Mouse (Mus musculus): Measurements from ENCODE around the gene Uap1l1. TPM values are rescaled to one million over a fixed set of nuclear protein-coding genes. Genes with fewer than 3 reads are reported as not detected.

Uap1l1 gene
- polyA plus RNA-seq, 1 experiment from 2014 or later: 5.2 TPM

GRCm38 (mm10) chr2:25363478-25364178 lies 1.9 kb downstream of the Uap1l1 start:
- H3K9me3 ChIP-seq (replicated peaks; ENCODE audit: control insufficient read depth, low read length): no peaks in the 10 kb centered on the region
- H3K4me2 ChIP-seq (ENCODE audit: low read depth, low read length): no peak overlapping the region
- no peak overlapping the region for H3K4me3 ChIP-seq (ENCODE audit: low read depth, low read length)
- H3K9ac ChIP-seq (replicated peaks; ENCODE audit: low read length): no peak overlapping the region; the same call in 1 of the 2 replicates
- H3K27ac ChIP-seq (replicated peaks; ENCODE audit: low read depth, low read length): no peak overlapping the region
- H3K27me3 ChIP-seq (ENCODE audit: control insufficient read depth, insufficient read depth, low read length): peaks cover 13% of the 10 kb centered on the region
- DNase-seq (ENCODE audit: low spot score) (no peak), ATAC-seq (replicated peaks; ENCODE audit: insufficient number of reproducible peaks, low FRiP score, low TSS enrichment, low read depth) (0 out of 2 replicates have a peak, but pooled peaks have one; percentile 4)
- peaks cover 3% of the 10 kb centered on the region; the same call in 1 of the 2 replicates for H3K4me1 ChIP-seq (ENCODE audit: control insufficient read depth, insufficient read depth, low read length)
- H3K36me3 ChIP-seq (replicated peaks; ENCODE audit: control insufficient read depth, insufficient read depth, low read depth, low read length): no peaks in the 10 kb centered on the region
- 54% methylated on average over 13 of the region's 13 CpGs for WGBS

GRCm38 (mm10) chr2:25359848-25360247 lies 5.6 kb downstream of the Uap1l1 start:
- no peak overlapping the region for H3K9ac ChIP-seq (replicated peaks; ENCODE audit: low read length)
- 81% methylated on average over 4 of the region's 4 CpGs for WGBS

DNA sequence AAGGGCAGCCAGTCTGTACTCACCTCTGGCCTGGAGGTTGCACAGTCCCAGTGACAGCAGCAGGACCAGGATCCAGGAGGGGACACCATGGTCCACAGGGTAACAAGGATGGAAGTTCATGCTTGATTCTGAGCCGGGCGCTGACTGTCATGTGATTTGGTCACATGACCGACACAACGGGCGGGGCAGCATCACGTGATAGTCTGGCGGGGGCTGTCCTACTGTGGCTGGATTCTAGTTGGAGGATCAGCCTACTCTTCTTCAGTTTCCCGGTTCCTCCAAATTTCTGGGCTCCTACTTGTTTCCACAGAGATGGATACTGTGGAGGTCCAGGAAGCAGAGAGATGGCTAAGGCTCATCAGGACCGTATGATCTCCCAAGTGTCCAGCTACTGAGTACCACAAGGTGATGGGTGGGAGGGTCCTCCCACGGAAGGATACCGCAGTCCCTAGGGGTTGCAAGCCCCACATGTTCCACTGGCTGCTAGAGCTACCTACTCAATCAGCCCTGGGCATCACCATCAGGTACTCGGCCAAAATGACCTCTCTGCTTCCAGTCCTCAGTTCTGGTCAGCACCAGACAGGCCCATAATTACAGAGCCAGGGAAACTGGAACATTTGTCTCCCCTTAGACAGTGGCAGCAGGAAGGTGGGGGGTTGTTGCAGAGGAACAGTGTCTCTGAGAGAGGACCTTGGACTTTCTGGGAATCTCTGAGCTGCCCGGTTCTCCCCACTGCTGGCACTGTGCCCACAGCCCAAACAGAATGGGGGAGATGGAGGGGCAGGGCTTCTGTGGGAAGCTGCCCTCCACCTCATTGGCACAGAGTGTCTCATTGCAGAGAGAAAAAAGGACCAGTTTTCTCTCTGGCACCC lies 9.0 kb downstream of the Uap1l1 start, which contains the start of gene Dpp7:
Gene Dpp7 (minus strand): TSS at position 152 of the 872 bp plus-strand sequence.
- DNase-seq (ENCODE audit: low spot score) (peak; percentile 90), ATAC-seq (replicated peaks; ENCODE audit: insufficient number of reproducible peaks, low FRiP score, low TSS enrichment, low read depth) (peak; percentile 60)
- H3K27ac ChIP-seq (replicated peaks; ENCODE audit: low read depth, low read length): no peak within 1 kb of the TSS
- peaks cover 4% of the 10 kb centered on the region; the same call in 1 of the 2 replicates for H3K4me1 ChIP-seq (ENCODE audit: control insufficient read depth, insufficient read depth, low read length)
- no peaks in the 10 kb centered on the region for H3K9me3 ChIP-seq (replicated peaks; ENCODE audit: control insufficient read depth, low read length)
- no peaks in the 10 kb centered on the region; the same call in 1 of the 2 replicates for H3K36me3 ChIP-seq (replicated peaks; ENCODE audit: control insufficient read depth, insufficient read depth, low read depth, low read length)
- H3K27me3 ChIP-seq (ENCODE audit: control insufficient read depth, insufficient read depth, low read length): no peaks in the 10 kb centered on the region
- H3K4me3 ChIP-seq (ENCODE audit: low read depth, low read length): peak within 1 kb of the TSS; percentile 47
- 7% methylated on average over 13 of the region's 13 CpGs for WGBS
- H3K4me2 ChIP-seq (ENCODE audit: low read depth, low read length): peak within 1 kb of the TSS; percentile 81
- peak within 1 kb of the TSS; percentile 63 for H3K9ac ChIP-seq (replicated peaks; ENCODE audit: low read length)

More at GRCm38 (mm10) chr2:25359848-25360247, 5.6 kb downstream of the Uap1l1 start:
- Histone ChIP-seq H3K9me3 (replicated peaks; ENCODE audit: control insufficient read depth, low read length) (no peaks in the 10 kb centered on the region), H3K27me3 (ENCODE audit: control insufficient read depth, insufficient read depth, low read length) (peaks cover 12% of the 10 kb centered on the region), H3K4me2 (ENCODE audit: low read depth, low read length) (no peak overlapping the region), H3K27ac (replicated peaks; ENCODE audit: low read depth, low read length) (no peak overlapping the region), H3K4me1 (ENCODE audit: control insufficient read depth, insufficient read depth, low read length) (peaks cover 6% of the 10 kb centered on the region; the same call in 1 of the 2 replicates), H3K4me3 (ENCODE audit: low read depth, low read length) (no peak overlapping the region), H3K36me3 (replicated peaks; ENCODE audit: control insufficient read depth, insufficient read depth, low read depth, low read length) (no peaks in the 10 kb centered on the region; the same call in 1 of the 2 replicates)
- ATAC-seq (replicated peaks; ENCODE audit: insufficient number of reproducible peaks, low FRiP score, low TSS enrichment, low read depth): no peak
- no peak for DNase-seq (ENCODE audit: low spot score)

GRCm38 (mm10) chr2:25355419-25356066 lies 9.9 kb downstream of the Uap1l1 start:
- H3K9me3 ChIP-seq (replicated peaks; ENCODE audit: control insufficient read depth, low read length): no peaks in the 10 kb centered on the region
- no peak overlapping the region for H3K27ac ChIP-seq (replicated peaks; ENCODE audit: low read depth, low read length)
- no peaks in the 10 kb centered on the region for H3K27me3 ChIP-seq (ENCODE audit: control insufficient read depth, insufficient read depth, low read length)
- peak overlapping the region; percentile 81 for H3K4me2 ChIP-seq (ENCODE audit: low read depth, low read length)
- H3K4me3 ChIP-seq (ENCODE audit: low read depth, low read length): peak overlapping the region; percentile 47
- peaks cover 4% of the 10 kb centered on the region; the same call in 1 of the 2 replicates for H3K4me1 ChIP-seq (ENCODE audit: control insufficient read depth, insufficient read depth, low read length)
- 36% methylated on average over 18 of the region's 18 CpGs for WGBS
- H3K9ac ChIP-seq (replicated peaks; ENCODE audit: low read length): peak overlapping the region; percentile 51
- H3K36me3 ChIP-seq (replicated peaks; ENCODE audit: control insufficient read depth, insufficient read depth, low read depth, low read length): no peaks in the 10 kb centered on the region; the same call in 1 of the 2 replicates
- DNase-seq (ENCODE audit: low spot score) (no peak), ATAC-seq (replicated peaks; ENCODE audit: insufficient number of reproducible peaks, low FRiP score, low TSS enrichment, low read depth) (no peak)

- Histone ChIP-seq H3K9me3 (replicated peaks; ENCODE audit: control insufficient read depth, low read length) (no peaks in the 10 kb centered on the region), H3K9ac (replicated peaks; ENCODE audit: low read length) (no peak overlapping the region), H3K36me3 (replicated peaks; ENCODE audit: control insufficient read depth, insufficient read depth, low read depth, low read length) (peaks cover 9% of the 10 kb centered on the region), H3K27ac (replicated peaks; ENCODE audit: low read depth, low read length) (no peak overlapping the region), H3K4me1 (ENCODE audit: control insufficient read depth, insufficient read depth, low read length) (peaks cover 4% of the 10 kb centered on the region; the same call in 1 of the 2 replicates), H3K4me3 (ENCODE audit: low read depth, low read length) (no peak overlapping the region), H3K27me3 (ENCODE audit: control insufficient read depth, insufficient read depth, low read length) (no peaks in the 10 kb centered on the region), H3K4me2 (ENCODE audit: low read depth, low read length) (no peak overlapping the region)
- DNase-seq (ENCODE audit: low spot score) (no peak), ATAC-seq (replicated peaks; ENCODE audit: insufficient number of reproducible peaks, low FRiP score, low TSS enrichment, low read depth) (no peak)
- 88% methylated on average over 6 of the region's 6 CpGs for WGBS
These were observed 11.3 kb downstream of the Uap1l1 start for GRCm38 (mm10) chr2:25354211-25354610.

GRCm38 (mm10) chr2:25350701-25351100 lies 14.8 kb downstream of the Uap1l1 start:
- no peak overlapping the region for H3K9ac ChIP-seq (replicated peaks; ENCODE audit: low read length)
- no peak for DNase-seq (ENCODE audit: low spot score)
- no peak overlapping the region for H3K27ac ChIP-seq (replicated peaks; ENCODE audit: low read depth, low read length)
- no peak overlapping the region for H3K4me3 ChIP-seq (ENCODE audit: low read depth, low read length)
- no peaks in the 10 kb centered on the region for H3K9me3 ChIP-seq (replicated peaks; ENCODE audit: control insufficient read depth, low read length)
- ATAC-seq (replicated peaks; ENCODE audit: insufficient number of reproducible peaks, low FRiP score, low TSS enrichment, low read depth): no peak
- H3K4me2 ChIP-seq (ENCODE audit: low read depth, low read length): no peak overlapping the region
- peaks cover 4% of the 10 kb centered on the region; the same call in 1 of the 2 replicates for H3K4me1 ChIP-seq (ENCODE audit: control insufficient read depth, insufficient read depth, low read length)
- no peaks in the 10 kb centered on the region for H3K27me3 ChIP-seq (ENCODE audit: control insufficient read depth, insufficient read depth, low read length)
- 97% methylated on average over 3 of the region's 3 CpGs for WGBS
- peaks cover 19% of the 10 kb centered on the region for H3K36me3 ChIP-seq (replicated peaks; ENCODE audit: control insufficient read depth, insufficient read depth, low read depth, low read length)

DNA sequence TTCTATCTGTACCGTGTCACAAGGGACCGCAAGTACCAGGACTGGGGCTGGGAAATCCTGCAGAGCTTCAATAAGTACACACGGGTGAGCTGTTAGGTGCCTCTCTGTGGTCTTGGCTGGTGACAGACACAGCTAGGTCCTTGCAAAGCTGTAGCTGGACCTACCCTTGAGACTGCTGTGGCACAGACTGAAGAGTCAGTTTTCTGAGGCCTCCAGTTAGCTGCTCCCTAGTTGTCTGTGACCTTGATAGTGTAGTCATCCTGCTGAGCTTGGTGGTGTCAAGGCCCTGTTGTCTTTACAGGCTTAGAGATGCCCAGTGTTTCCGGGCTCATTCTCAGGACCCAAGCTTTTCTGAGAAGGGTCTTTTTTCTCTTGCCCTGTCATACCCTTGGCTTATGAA lies 16.0 kb downstream of the Uap1l1 start:
- no peaks in the 10 kb centered on the region for H3K27me3 ChIP-seq (ENCODE audit: control insufficient read depth, insufficient read depth, low read length)
- ATAC-seq (replicated peaks; ENCODE audit: insufficient number of reproducible peaks, low FRiP score, low TSS enrichment, low read depth) (no peak), DNase-seq (ENCODE audit: low spot score) (no peak)
- no peak overlapping the region for H3K4me2 ChIP-seq (ENCODE audit: low read depth, low read length)
- WGBS: 87% methylated on average over 4 of the region's 4 CpGs
- no peak overlapping the region for H3K9ac ChIP-seq (replicated peaks; ENCODE audit: low read length)
- H3K4me1 ChIP-seq (ENCODE audit: control insufficient read depth, insufficient read depth, low read length): no peaks in the 10 kb centered on the region
- no peaks in the 10 kb centered on the region for H3K9me3 ChIP-seq (replicated peaks; ENCODE audit: control insufficient read depth, low read length)
- peaks cover 25% of the 10 kb centered on the region for H3K36me3 ChIP-seq (replicated peaks; ENCODE audit: control insufficient read depth, insufficient read depth, low read depth, low read length)
- H3K4me3 ChIP-seq (ENCODE audit: low read depth, low read length): no peak overlapping the region
- H3K27ac ChIP-seq (replicated peaks; ENCODE audit: low read depth, low read length): no peak overlapping the region
